11 mouse cellular contexts compared by ENCODE assay signal in genomic region chr12:52448218-52448617, GRCm38 (mm10). TPM values are rescaled to one million over a fixed set of nuclear protein-coding genes. Genes with fewer than 3 reads are reported as not detected.
A peak's percentile ranks its signal among the peaks of the same experiment; 100 is the strongest.
DNase-seq lines count a peak whose midpoint lies in the region; ATAC-seq and TF ChIP-seq lines count a peak whose summit lies in the region.
"Had no signal": no experiment of that assay in that cellular context is flagged by ENCODE, and none has a peak within 500 bp of the region (broad histone marks: within the 10 kb centered on the region; RNA-seq: fewer than 3 reads in every experiment).

No protein-coding gene starts in this region.

- peak; percentile 20 for DNase-seq in cerebellum, adult 9-11 months
- no peak for DNase-seq in cerebellum, postnatal 4 days (ENCODE audit: low spot score in 2 of 2)
- peak; percentile 67 for DNase-seq in MN1 (ENCODE audit: low spot score)
- peak; percentile 40 for DNase-seq in heart, postnatal 4 days
- DNase-seq in liver, adult 2 months (ENCODE audit: extremely low read depth, low read depth, low spot score) = peak; percentile 98
- DNase-seq in thymus, postnatal 14 days = no peak
- no peak for DNase-seq in ovary, adult 18-20 months (ENCODE audit: low spot score)

- H3K9me3 ChIP-seq in forebrain, embryonic 15.5 days = no peaks in the 10 kb centered on the region
- H3K9me3 ChIP-seq: hindbrain, embryonic 13.5 days; neural tube, embryonic 12.5 days had no signal

- H3K79me2 ChIP-seq in liver, adult 2 months (ENCODE audit: control insufficient read depth, insufficient read depth, low read length) = no peaks in the 10 kb centered on the region

- H3K4me2 ChIP-seq in forebrain, embryonic 15.5 days (replicated peaks) = no peak overlapping the region
- H3K4me2 ChIP-seq: hindbrain, embryonic 13.5 days; neural tube, embryonic 12.5 days had no signal

- no peak for ATAC-seq in forebrain, embryonic 15.5 days (replicated peaks)

- no peak overlapping the region for H3K9ac ChIP-seq in liver, adult 2 months (ENCODE audit: low read depth, low read length)
- no peak overlapping the region for H3K9ac ChIP-seq in forebrain, embryonic 15.5 days (replicated peaks)
- H3K9ac ChIP-seq: hindbrain, embryonic 13.5 days; neural tube, embryonic 12.5 days had no signal

- no peaks in the 10 kb centered on the region for H3K27me3 ChIP-seq in liver, adult 2 months (ENCODE audit: control insufficient read depth, insufficient read depth, low read length)
- H3K27me3 ChIP-seq in forebrain, embryonic 15.5 days = no peaks in the 10 kb centered on the region
- H3K27me3 ChIP-seq: hindbrain, embryonic 13.5 days; neural tube, embryonic 12.5 days had no signal

- no peaks in the 10 kb centered on the region for H3K36me3 ChIP-seq in liver, adult 2 months (ENCODE audit: control insufficient read depth, insufficient read depth, low read length)
- H3K36me3 ChIP-seq in forebrain, embryonic 15.5 days = no peaks in the 10 kb centered on the region
- H3K36me3 ChIP-seq: hindbrain, embryonic 13.5 days; neural tube, embryonic 12.5 days had no signal

- no peak overlapping the region for H3K4me3 ChIP-seq in liver, adult 2 months (ENCODE audit: insufficient read depth, low read depth, low read length)
- H3K4me3 ChIP-seq in forebrain, embryonic 15.5 days = no peak overlapping the region
- H3K4me3 ChIP-seq: erythroblast, embryonic 14.5 days; hindbrain, embryonic 13.5 days; neural tube, embryonic 12.5 days had no signal

- 24% methylated on average over 1 of the region's 1 CpGs for WGBS in liver, adult 2 months
- 85% methylated on average over 1 of the region's 1 CpGs for WGBS in forebrain, embryonic 15.5 days

- H3K4me1 ChIP-seq in liver, adult 2 months (ENCODE audit: control insufficient read depth, insufficient read depth, low read length) = peaks cover 18% of the 10 kb centered on the region
- no peaks in the 10 kb centered on the region for H3K4me1 ChIP-seq in forebrain, embryonic 15.5 days
- H3K4me1 ChIP-seq: hindbrain, embryonic 13.5 days; neural tube, embryonic 12.5 days had no signal

- TF ChIP-seq POLR2A in liver, adult 2 months (IDR thresholded peaks at IDR 0.05; ENCODE audit: extremely low read depth, insufficient read depth, low read length) = no peak

- peak overlapping the region; percentile 88 for H3K27ac ChIP-seq in liver, adult 2 months (replicated peaks; ENCODE audit: insufficient read depth, low read depth, low read length)
- no peak overlapping the region for H3K27ac ChIP-seq in forebrain, embryonic 15.5 days (replicated peaks)
- H3K27ac ChIP-seq: hindbrain, embryonic 13.5 days; neural tube, embryonic 12.5 days had no signal

- TF ChIP-seq CTCF in liver, adult 2 months (IDR thresholded peaks at IDR 0.05; ENCODE audit: low read depth, low read length) = no peak

RNA-seq across cellular contexts. Expression of gene Arhgap5, which starts 55.6 kb away (rescaled TPM):
- total RNA-seq in heart, postnatal 4 days (2021) = 10 to 100 TPM; 81.8 to 84.4 TPM
- 83.8 and 92.7 TPM in 2 replicates for total RNA-seq in liver, adult 2 months (2014; rRNA removed)
- 3.1 and 3.5 TPM in 2 replicates for polyA plus RNA-seq in liver, adult 2 months (2012; rRNA removed)
- 37.1 and 37.2 TPM in 2 replicates for polyA plus RNA-seq in forebrain, embryonic 15.5 days (2015; fragmentation: Nextera tagmentation; extraction: Ambion mirVana)

Comparison
In these comparisons a context has a peak if more than half of its experiments do, and no peak if none do; other contexts are left out.
1. DNase-seq: peak in cerebellum, adult 9-11 months (single experiment), MN1 (single experiment), heart, postnatal 4 days (single experiment) and liver, adult 2 months (single experiment); none in cerebellum, postnatal 4 days (0 of 2), thymus, postnatal 14 days (single experiment) and ovary, adult 18-20 months (single experiment).